Mouse (Mus musculus): Measurements from ENCODE around the gene Lrrc63.
"Not testable (repeated sequence)": the region's sequence is repeated elsewhere in the genome, so short reads cannot be mapped to it uniquely, and the experiment has no call there.

DNA sequence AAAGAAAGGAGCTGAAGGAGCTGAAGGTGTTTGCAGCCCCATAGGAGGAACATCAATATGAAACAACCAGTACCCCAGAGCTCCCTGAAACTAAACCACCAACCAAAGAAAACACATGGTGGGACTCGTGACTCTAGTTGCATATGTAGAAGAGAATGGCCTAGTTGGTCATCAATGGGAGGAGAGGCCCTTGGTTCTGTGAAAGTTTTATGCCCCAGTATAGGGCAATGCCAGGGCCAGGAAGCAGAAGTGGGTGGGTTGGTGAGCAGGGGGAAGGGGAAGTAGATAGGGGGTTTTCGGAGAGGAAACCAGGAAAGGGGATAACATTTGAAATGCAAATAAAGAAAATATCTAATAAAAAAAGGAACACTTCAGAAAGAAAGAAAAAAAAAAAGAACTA is 17.0 kb upstream of the Lrrc63 start:
- not testable (repeated sequence) for TF ChIP-seq ZNF384 (IDR thresholded peaks at IDR 0.05; ENCODE audit: low read depth, low read length); ZC3H11A (IDR thresholded peaks at IDR 0.05; ENCODE audit: borderline replicate concordance, low read depth, low read length)
